Mouse (Mus musculus) megakaryocyte, embryonic 14.5 days (primary cell): ENCODE measurements around the gene Epb42. TPM values are rescaled to one million over a fixed set of nuclear protein-coding genes. Genes with fewer than 3 reads are reported as not detected.
A peak's percentile ranks its signal among the peaks of the same experiment; 100 is the strongest.

Experiments
- H3K27me3 ChIP-seq: replicated peaks from 2 replicates; pipeline ENCODE3; 2012; ENCODE audit warnings: inconsistent platforms
- H3K36me3 ChIP-seq: replicated peaks from 2 replicates; pipeline ENCODE3; 2012; ENCODE audit warnings: low read length, inconsistent platforms, mixed read lengths
- H3K4me1 ChIP-seq: 2 replicates; pipeline ENCODE4 v1.6.1; 2012; ENCODE audit warnings: inconsistent platforms
- H3K4me3 ChIP-seq: replicated peaks from 2 replicates; pipeline ENCODE3; 2012; ENCODE audit warnings: moderate library complexity, mild to moderate bottlenecking, inconsistent platforms
- H3K9me3 ChIP-seq: 2 replicates; pipeline ENCODE4 v1.6.1; 2012; ENCODE audit warnings: inconsistent platforms
- FLI1 ChIP-seq: IDR thresholded peaks from 2 replicates; pipeline ENCODE4 v1.6.1; 2012; ENCODE audit warnings: low read length, inconsistent platforms, mixed read lengths
- GATA1 ChIP-seq: IDR thresholded peaks from 3 replicates; pipeline ENCODE4 v1.6.1; 2012; ENCODE audit warnings: mixed read lengths, low read length, inconsistent platforms, borderline replicate concordance
- polyA plus RNA-seq: library from polyadenylated mRNA; stranded (reverse); fragments of >175 nt; gene quantifications from 2 replicates; pipeline ENCODE4 v1.2.3, GENCODE M21; 2012; ENCODE audit warnings: low replicate concordance; ENCODE audit not compliant: insufficient read depth

Epb42 gene
- polyA plus RNA-seq, 1 experiment, result not detected

GRCm38 (mm10) chr2:120970559-120971080, 66.3 kb downstream of the Epb42 start, which contains the start of gene Ubr1:
Gene Ubr1, minus strand, starts transcription at chr2:120970715.
- Histone ChIP-seq H3K4me1 (peaks cover 42% of the 10 kb centered on the region), H3K36me3 (peaks cover 11% of the 10 kb centered on the region), H3K9me3 (no peaks in the 10 kb centered on the region), H3K27me3 (no peaks in the 10 kb centered on the region), H3K4me3 (peak within 1 kb of the TSS; percentile 93)
- TF ChIP-seq FLI1 (peak; percentile 30; the same call in 1 of the 2 replicates), GATA1 (no peak)

DNA sequence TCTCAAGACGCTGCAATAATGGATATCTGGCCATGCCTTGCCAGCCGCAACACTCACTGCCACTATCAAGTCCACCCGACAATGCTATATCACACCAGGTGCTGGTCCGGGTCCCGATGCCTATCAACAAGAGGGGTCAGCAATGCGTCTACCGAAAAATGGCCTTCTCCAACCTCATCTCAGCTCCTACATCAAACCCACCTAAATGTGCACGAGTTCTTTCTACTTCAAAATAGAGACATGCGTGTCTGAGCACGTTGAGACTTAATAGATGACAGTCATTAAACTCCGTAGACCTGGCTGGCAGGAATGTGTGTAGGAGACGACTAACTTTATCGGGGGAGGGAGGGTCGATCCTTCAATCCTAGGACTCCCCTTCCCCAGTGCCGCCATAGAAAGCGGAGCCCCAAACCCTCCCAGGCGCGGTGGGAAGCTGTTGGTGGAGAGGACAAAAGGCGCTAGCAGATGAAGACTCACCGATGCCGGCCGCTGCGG, 66.8 kb downstream of the Epb42 start:
- Histone ChIP-seq H3K36me3 (peaks cover 11% of the 10 kb centered on the region), H3K4me3 (peak overlapping the region; percentile 93), H3K9me3 (no peaks in the 10 kb centered on the region), H3K4me1 (peaks cover 43% of the 10 kb centered on the region), H3K27me3 (no peaks in the 10 kb centered on the region)
- TF ChIP-seq GATA1 (no peak), FLI1 (no peak)

Other genes starting within 250 kb of the Epb42 start
- 7.8 and 19.7 TPM in 2 replicates for gene Cdan1, start 186.9 kb downstream of the Epb42 start, polyA plus RNA-seq
- 1.5 TPM in 1 of 2 replicates, not detected in the other for gene Ttbk2, start 186.5 kb downstream of the Epb42 start, polyA plus RNA-seq
- 3.7 TPM in 1 of 2 replicates, not detected in the other for gene Ubr1, start 66.4 kb downstream of the Epb42 start, polyA plus RNA-seq
- 0.64 and 1.4 TPM in 2 replicates for gene Tmem62, start 60.1 kb downstream of the Epb42 start, polyA plus RNA-seq
- gene Ccndbp1, start 28.7 kb downstream of the Epb42 start, polyA plus RNA-seq, result 3.2 and 12.3 TPM in 2 replicates
- 0.03 TPM in 1 of 2 replicates, not detected in the other for gene Tgm5, start 48.8 kb upstream of the Epb42 start, polyA plus RNA-seq
- gene Tgm7, start 72.7 kb upstream of the Epb42 start, polyA plus RNA-seq, result not detected in 2 replicates
- 1.7 and 1.9 TPM in 2 replicates for gene Adal, start 103.4 kb upstream of the Epb42 start, polyA plus RNA-seq
- 2.6 and 3.3 TPM in 2 replicates for gene Lcmt2, start 103.6 kb upstream of the Epb42 start, polyA plus RNA-seq
- 1.0 and 3.2 TPM in 2 replicates for gene Tubgcp4, start 133.6 kb upstream of the Epb42 start, polyA plus RNA-seq
- gene Zscan29, start 134.1 kb upstream of the Epb42 start, polyA plus RNA-seq, result 3.4 and 5.5 TPM in 2 replicates
- gene Trp53bp1, start 234.3 kb upstream of the Epb42 start, polyA plus RNA-seq, result 8.6 TPM in 1 of 2 replicates, not detected in the other